Mouse (Mus musculus): ENCODE data around the gene Pgm3. TPM values are rescaled to one million over a fixed set of nuclear protein-coding genes. Genes with fewer than 3 reads are reported as not detected.

Gene Pgm3
- polyA plus RNA-seq, 1 experiment: 8.0 TPM

- Histone ChIP-seq H3K4me3 (ENCODE audit: insufficient read depth, low read length) (no peak overlapping the region), H3K4me1 (ENCODE audit: control insufficient read depth, insufficient read depth, low read length) (peaks cover 14% of the 10 kb centered on the region), H3K27ac (ENCODE audit: insufficient read depth, low read depth, low read length) (peak overlapping the region; percentile 44)
- TF ChIP-seq CTCF (IDR thresholded peaks at IDR 0.05; ENCODE audit: low read depth, low read length) (no peak), POLR2A (IDR thresholded peaks at IDR 0.05; ENCODE audit: borderline replicate concordance, low read depth, low read length) (no peak)
Observed at GRCm38 (mm10) chr9:86592676-86593668, 21.3 kb upstream of the Pgm3 start.

- TF ChIP-seq CTCF (IDR thresholded peaks at IDR 0.05; ENCODE audit: low read depth, low read length): no peak
- no peak for TF ChIP-seq POLR2A (IDR thresholded peaks at IDR 0.05; ENCODE audit: borderline replicate concordance, low read depth, low read length)
- H3K27ac ChIP-seq (ENCODE audit: insufficient read depth, low read depth, low read length): no peak overlapping the region
Observed at GRCm38 (mm10) chr9:86587019-86587795, 15.6 kb upstream of the Pgm3 start.

GRCm38 (mm10) chr9:86583740-86584139 is 12.1 kb upstream of the Pgm3 start:
- Histone ChIP-seq H3K4me3 (ENCODE audit: insufficient read depth, low read length) (no peak overlapping the region), H3K27ac (ENCODE audit: insufficient read depth, low read depth, low read length) (no peak overlapping the region), H3K4me1 (ENCODE audit: control insufficient read depth, insufficient read depth, low read length) (peaks cover 12% of the 10 kb centered on the region)
- TF ChIP-seq POLR2A (IDR thresholded peaks at IDR 0.05; ENCODE audit: borderline replicate concordance, low read depth, low read length): no peak
- peak; percentile 58; the same call in 1 of the 2 replicates for TF ChIP-seq CTCF (IDR thresholded peaks at IDR 0.05; ENCODE audit: low read depth, low read length)

More at GRCm38 (mm10) chr9:86587019-86587795, 15.6 kb upstream of the Pgm3 start:
- Histone ChIP-seq H3K4me3 (ENCODE audit: insufficient read depth, low read length) (no peak overlapping the region), H3K4me1 (ENCODE audit: control insufficient read depth, insufficient read depth, low read length) (peaks cover 7% of the 10 kb centered on the region)

- peak overlapping the region; percentile 39 for H3K4me3 ChIP-seq (ENCODE audit: insufficient read depth, low read length)
- H3K4me1 ChIP-seq (ENCODE audit: control insufficient read depth, insufficient read depth, low read length): peaks cover 11% of the 10 kb centered on the region
- peak overlapping the region; percentile 70 for H3K27ac ChIP-seq (ENCODE audit: insufficient read depth, low read depth, low read length)
- no peak for TF ChIP-seq CTCF (IDR thresholded peaks at IDR 0.05; ENCODE audit: low read depth, low read length)
- no peak for TF ChIP-seq POLR2A (IDR thresholded peaks at IDR 0.05; ENCODE audit: borderline replicate concordance, low read depth, low read length)
Observed at GRCm38 (mm10) chr9:86579657-86580056, 8.0 kb upstream of the Pgm3 start.

GRCm38 (mm10) chr9:86575178-86575577 is 3.5 kb upstream of the Pgm3 start:
- TF ChIP-seq CTCF (IDR thresholded peaks at IDR 0.05; ENCODE audit: low read depth, low read length): no peak
- Histone ChIP-seq H3K4me3 (ENCODE audit: insufficient read depth, low read length) (no peak overlapping the region), H3K4me1 (ENCODE audit: control insufficient read depth, insufficient read depth, low read length) (peaks cover 21% of the 10 kb centered on the region), H3K27ac (ENCODE audit: insufficient read depth, low read depth, low read length) (no peak overlapping the region)

- no peak overlapping the region for H3K27ac ChIP-seq (ENCODE audit: insufficient read depth, low read depth, low read length)
- H3K4me1 ChIP-seq (ENCODE audit: control insufficient read depth, insufficient read depth, low read length): peaks cover 12% of the 10 kb centered on the region
- no peak overlapping the region for H3K4me3 ChIP-seq (ENCODE audit: insufficient read depth, low read length)
- TF ChIP-seq POLR2A (IDR thresholded peaks at IDR 0.05; ENCODE audit: borderline replicate concordance, low read depth, low read length) (no peak), CTCF (IDR thresholded peaks at IDR 0.05; ENCODE audit: low read depth, low read length) (no peak)
Observed at GRCm38 (mm10) chr9:86573616-86574303, 2.1 kb upstream of the Pgm3 start.

- peak; percentile 79 for TF ChIP-seq CTCF (IDR thresholded peaks at IDR 0.05; ENCODE audit: low read depth, low read length)
- TF ChIP-seq POLR2A (IDR thresholded peaks at IDR 0.05; ENCODE audit: borderline replicate concordance, low read depth, low read length): no peak
- Histone ChIP-seq H3K4me1 (ENCODE audit: control insufficient read depth, insufficient read depth, low read length) (peaks cover 12% of the 10 kb centered on the region), H3K4me3 (ENCODE audit: insufficient read depth, low read length) (peak overlapping the region; percentile 85), H3K27ac (ENCODE audit: insufficient read depth, low read depth, low read length) (no peak overlapping the region)
Observed at GRCm38 (mm10) chr9:86572636-86573291, 1.1 kb upstream of the Pgm3 start.

GRCm38 (mm10) chr9:86572196-86572595 is 554 bp upstream of the Pgm3 start:
- no peak for TF ChIP-seq CTCF (IDR thresholded peaks at IDR 0.05; ENCODE audit: low read depth, low read length)
- no peak for TF ChIP-seq POLR2A (IDR thresholded peaks at IDR 0.05; ENCODE audit: borderline replicate concordance, low read depth, low read length)
- H3K4me3 ChIP-seq (ENCODE audit: insufficient read depth, low read length): peak overlapping the region; percentile 85
- no peak overlapping the region for H3K27ac ChIP-seq (ENCODE audit: insufficient read depth, low read depth, low read length)

GRCm38 (mm10) chr9:86570946-86571345 is 696 bp downstream of the Pgm3 start:
- Histone ChIP-seq H3K4me1 (ENCODE audit: control insufficient read depth, insufficient read depth, low read length) (peaks cover 12% of the 10 kb centered on the region), H3K4me3 (ENCODE audit: insufficient read depth, low read length) (peak overlapping the region; percentile 97), H3K27ac (ENCODE audit: insufficient read depth, low read depth, low read length) (no peak overlapping the region)
- no peak for TF ChIP-seq CTCF (IDR thresholded peaks at IDR 0.05; ENCODE audit: low read depth, low read length)
- TF ChIP-seq POLR2A (IDR thresholded peaks at IDR 0.05; ENCODE audit: borderline replicate concordance, low read depth, low read length): no peak

More at GRCm38 (mm10) chr9:86572196-86572595, 554 bp upstream of the Pgm3 start:
- peaks cover 12% of the 10 kb centered on the region for H3K4me1 ChIP-seq (ENCODE audit: control insufficient read depth, insufficient read depth, low read length)
